Mouse (Mus musculus): Measurements from ENCODE around the gene Cdpf1.
A peak's percentile ranks its signal among the peaks of the same experiment; 100 is the strongest.

The Cdpf1 gene

DNA sequence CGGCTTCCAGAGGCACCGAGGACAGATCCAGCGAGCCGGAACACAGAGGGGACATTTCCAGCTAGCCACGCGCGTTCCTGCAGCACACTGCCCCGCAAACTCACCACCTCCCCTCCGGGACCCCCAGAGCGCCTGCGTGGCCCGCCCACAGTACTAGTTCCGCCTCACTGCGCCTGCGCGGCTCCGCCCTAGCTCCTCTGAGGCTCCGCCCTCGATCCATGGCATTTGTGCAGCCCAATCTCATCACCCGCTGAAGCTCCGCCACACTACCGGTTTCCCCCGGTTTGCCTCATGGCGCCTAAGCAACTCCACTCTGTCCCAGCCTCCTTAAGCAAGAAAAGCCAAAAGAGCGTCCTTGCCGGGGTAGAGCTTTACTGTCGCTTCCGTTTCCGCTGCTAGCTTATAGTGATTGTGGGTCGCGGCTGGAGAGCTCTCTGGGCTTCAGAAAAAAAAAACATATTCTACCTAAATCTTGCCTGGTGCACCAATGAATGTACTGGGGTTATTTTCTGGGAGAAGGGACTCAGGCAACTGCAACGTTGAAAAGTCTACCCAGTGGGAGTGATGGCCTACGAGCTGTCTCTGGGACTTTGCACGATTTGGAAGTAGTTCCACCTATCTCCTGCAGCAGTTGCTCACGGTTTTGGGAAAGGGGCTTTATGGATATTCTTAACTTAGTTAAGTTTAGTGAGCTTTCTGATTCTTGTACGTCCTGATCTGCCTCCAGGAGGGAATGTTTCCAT is at the start of gene Cdpf1:
Cdpf1 (minus strand) TSS at position 163 of the 743 bp plus-strand sequence.
- peak; percentile 99 for DNase-seq (ENCODE audit: low spot score)

DNA sequence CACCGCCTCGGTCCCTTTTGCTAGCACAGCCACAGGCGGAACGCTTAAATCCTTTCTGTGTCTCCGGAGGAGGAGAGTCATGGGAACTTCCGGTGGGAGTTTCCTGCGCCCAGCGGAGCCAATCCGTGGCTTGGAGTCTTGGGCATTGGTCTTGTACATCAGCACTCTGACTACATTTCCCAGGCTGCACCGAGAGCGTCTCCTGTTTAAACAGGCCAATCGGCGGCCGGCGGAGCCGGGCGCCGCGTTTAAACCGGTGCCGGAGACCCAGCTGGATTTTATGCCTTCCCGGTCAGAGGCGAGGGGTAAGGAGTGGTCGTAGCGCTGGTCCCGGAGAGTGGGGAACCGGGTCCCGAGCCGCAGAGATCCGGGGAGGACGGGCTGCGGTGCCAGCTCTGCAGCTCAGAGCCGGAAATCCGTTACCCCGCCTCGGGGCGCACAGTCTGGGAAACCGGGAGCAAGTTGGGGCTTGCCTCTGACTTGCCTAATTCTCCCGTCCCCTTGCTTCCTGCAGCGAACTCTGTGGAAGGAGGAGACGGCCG is 48.1 kb upstream of the Cdpf1 start, which contains the start of gene Gtse1:
Gtse1 (plus strand) TSS at position 256 of the 542 bp plus-strand sequence.
- DNase-seq (ENCODE audit: low spot score): peak; percentile 78

DNA sequence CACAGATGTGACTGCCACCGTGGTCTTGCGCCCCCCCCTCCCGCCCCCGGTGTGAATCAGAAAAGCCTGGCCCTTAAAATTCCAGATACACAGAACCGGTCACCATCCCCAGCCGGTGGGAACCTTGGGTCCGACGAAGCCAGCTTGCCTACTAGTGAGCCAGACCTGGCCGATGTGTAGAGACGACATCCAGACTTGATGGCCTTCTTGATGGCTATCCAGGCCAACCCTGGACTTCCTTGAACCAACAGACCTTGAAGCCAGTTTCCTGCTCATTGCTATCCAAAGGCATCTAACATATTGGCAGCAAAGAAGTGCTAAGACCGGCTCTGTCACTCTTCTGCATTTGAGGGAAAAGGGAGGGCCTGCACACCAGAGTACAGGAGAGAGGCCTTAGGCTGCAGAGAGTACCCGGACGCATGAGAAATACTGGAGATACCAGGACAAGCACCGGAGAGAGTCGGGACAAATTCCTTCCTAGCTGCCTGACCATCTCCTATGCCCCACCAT is 47.5 kb upstream of the Cdpf1 start:
- DNase-seq (ENCODE audit: low spot score): no peak

DNA sequence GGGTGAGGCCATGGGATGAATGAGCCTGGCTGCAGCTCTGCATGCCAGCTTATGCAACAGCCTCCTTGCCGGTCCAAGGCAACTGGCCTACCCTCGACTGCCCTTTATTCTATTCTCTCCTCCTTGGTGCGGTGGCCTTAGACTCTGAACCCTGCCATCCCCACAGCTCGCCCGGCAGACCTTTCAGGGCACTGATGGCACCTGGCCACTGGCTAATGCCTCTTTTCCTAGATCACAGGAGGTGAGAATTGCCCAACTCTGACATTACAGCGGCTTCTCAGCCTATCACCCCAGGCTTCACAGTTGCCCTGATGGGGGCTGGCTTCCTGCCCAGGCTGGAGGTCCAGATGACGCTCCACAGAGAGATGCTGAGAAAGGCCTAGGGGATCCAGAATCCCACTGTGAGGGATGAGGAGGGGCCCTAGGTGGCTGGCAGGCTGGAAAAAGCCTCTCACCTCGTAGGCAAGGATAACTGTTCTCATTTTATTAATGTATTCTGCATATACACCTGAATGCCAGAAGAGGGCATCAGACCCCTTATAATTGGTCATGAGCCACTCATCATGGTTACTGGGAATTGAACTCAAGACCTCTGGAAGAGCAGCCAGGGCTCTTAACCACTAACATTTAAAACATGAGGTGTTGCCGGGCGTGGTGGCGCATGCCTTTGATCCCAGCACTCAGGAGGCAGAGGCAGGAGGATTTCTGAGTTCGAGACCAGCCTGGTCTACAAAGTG is 40.3 kb upstream of the Cdpf1 start:
- no peak for DNase-seq (ENCODE audit: low spot score)

DNA sequence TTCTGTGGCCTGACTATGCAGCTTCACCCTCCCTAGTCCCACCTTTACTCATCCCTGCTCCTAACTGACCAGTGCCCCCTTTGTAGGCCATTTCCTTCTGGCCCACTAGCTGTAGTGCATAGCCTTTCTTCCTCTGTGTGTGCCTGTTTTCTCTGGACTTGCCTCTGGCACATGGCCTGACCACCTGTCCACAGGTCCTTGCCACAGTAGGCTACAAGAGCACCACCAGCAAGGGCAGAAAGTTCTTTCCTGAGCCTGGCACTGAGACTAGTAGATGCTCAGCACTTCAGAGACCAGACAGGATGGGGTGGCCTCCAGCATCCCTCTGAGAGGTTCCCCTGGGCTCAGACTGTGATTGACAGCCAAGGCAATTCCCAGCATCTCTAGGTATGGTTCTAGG is 33.6 kb upstream of the Cdpf1 start:
- no peak for DNase-seq (ENCODE audit: low spot score)

DNA sequence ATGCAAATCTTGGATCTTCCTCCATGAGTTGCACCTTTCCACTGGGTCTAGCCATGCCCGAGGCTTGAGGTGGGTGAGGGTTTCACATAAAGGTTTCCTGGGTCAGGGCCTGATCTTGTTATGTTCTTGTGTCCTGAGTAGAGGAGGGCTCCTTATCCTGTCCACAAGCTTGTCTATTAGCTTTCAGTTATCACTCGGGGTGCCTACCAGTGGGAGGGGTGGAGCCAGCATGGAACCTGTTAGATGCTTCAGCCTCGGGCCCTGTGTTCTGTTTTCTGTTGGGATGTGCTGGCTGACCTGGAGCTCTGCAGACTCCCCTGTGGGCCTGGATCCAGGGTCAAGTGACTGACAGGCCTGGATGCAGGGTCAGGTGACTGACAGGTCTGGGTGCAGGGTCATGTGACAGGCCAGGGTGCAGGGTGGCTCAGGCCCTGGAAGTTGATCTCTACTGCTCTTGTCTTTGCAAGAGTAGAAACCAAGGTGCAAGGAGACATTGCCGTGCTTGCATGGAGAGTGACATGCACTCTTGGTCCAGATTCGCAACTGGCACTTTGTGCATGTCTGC is 30.4 kb upstream of the Cdpf1 start:
- DNase-seq (ENCODE audit: low spot score): no peak

DNA sequence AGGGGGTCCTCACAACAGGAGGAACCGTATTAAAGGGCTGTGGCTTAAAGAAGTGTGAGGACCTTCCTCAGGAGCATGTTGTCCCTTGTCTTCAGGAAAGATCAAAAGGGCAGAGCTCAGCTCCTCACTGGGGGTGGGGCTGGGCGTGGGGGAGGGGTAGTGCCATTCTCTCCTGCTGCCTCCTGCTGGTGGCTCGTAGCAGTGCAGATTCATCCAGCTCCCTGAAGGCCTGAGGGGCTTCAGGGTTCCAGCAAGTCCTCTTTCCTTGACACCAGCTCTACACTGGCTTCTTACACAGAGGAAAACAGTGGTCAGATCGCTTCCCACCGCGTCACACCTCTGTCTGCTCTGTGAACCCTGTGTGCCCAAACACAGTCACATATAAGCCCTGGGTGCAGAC is 29.5 kb upstream of the Cdpf1 start:
- no peak for DNase-seq (ENCODE audit: low spot score)

DNA sequence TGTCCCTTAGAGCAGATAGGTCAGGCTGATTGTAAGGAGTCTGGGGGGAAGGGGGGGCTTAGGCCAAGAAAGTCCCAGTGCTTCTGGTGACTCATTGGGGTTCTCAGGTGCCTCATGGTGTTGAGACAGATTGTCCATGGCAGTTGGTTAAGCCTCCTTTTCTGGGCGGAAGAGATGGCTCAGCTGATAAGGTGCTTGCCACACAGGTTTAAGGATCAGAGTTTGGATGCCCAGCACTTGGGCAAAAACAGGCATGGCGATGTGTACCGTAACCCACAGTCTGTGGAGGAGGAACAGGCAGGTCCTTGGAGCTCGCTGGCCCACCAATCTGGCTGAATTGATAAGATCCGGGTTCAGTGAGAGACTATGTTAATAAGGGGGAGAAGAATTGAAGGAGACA is 25.4 kb upstream of the Cdpf1 start:
- no peak for DNase-seq (ENCODE audit: low spot score)

DNA sequence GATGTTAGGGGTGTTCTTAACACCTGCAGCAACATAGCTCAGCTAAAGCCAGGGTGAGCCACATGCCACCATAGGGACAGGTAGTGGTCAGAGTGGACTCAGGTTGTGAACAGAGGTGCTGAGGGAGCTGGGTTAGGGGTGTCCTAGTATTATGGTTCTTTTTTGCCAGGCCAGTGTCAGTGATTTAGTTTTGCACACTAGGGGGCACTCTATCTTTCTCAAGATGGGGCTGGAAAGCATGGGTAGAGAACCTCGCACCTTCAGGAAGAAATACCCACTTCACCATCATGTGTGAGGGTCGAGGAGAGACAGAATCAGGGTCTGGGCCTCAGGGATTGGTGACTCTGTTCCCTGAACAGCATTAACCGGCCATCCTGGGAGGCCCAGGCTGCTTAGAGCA is 23.8 kb upstream of the Cdpf1 start:
- DNase-seq (ENCODE audit: low spot score): no peak

DNA sequence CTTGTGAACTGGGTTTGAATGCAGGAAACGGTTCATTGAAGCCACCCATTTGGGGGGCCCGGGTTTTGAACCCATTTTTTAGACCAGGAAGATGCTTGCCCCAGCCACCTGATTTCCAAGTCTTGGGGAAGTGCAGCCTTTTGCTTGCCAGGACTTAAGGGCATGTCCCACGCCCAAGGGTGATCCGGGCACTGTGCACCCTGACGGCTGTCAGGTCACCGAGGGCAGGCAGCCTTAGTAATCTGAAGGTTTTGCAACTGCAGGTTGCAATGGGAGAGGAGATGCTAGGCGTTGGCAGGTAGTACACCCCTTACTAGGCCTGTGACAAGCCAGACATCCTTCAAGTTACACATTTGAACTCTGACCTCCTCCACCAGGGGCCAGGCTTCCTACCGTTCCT is 21.1 kb upstream of the Cdpf1 start:
- DNase-seq (ENCODE audit: low spot score): no peak

DNA sequence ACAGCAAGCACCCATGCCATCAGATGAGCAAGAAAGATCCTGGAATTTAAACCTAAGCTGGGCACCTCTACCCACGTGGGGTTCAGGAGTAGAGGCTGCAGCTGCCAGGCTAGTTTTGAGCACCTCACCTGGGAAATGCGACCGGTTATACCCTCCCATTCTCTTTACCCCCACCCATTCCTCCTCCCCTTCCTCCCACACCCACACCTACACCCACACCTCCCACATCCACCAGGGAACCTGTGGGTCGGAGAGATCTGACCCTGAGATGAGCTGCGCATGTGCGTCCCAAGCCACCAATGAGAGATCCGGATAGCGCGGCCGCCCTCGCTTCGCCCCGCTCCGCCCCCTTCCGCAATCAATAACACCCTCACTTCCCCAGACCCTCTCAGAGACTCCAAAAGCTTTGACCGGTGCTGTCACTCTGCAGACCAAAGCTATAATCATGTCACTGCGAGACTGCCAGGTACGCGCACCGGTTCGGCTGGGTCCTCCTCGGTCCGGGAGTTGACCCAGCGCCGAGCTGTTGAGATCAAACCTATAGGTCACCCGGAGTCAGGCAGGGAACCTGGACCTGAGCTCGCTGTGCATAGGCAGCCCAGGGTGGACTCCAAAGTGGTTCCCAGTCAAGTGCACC is 20.6 kb upstream of the Cdpf1 start, which contains the start of gene Ttc38:
Ttc38 (plus strand) TSS at position 353 of the 637 bp plus-strand sequence.
- DNase-seq (ENCODE audit: low spot score): peak; percentile 58

DNA sequence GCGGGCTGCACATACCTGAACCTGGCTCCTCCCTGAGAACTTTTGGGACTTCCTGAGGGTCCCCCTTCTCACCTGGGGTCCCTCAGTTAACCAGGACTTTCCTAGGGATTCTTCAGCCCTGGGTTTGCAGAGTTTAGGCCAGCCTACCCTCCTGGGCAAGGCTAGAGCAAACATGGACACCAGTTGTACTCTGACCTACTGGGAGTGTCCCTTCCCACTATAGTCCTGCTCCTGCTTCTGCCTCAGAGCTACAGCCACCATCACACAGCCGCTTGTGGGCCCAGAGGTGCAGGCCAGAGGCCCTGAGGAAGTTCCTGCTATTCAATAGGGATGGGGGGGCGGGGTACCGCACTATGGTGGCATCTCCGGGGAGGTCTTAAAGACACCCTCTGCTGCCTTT is 18.0 kb upstream of the Cdpf1 start:
- DNase-seq (ENCODE audit: low spot score): no peak

DNA sequence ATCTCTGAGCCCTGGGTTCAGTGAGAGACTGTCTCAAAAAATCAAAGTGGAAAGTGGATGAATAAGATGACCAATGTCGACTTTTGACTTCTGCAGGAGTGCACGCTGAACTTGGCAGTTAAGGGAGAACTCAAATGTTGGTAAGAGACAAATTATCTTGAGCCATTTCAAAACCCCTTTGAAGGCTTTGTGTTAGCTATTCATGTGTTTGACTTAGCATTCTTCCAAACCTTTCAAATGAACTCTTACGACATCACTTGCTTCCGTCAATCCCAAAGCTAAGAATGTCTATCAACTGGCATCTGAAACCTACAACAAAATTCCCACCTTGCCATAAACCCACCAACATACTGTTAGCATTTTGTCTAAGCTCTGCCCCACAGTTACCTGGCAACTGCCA is 16.6 kb upstream of the Cdpf1 start:
- DNase-seq (ENCODE audit: low spot score): no peak

DNA sequence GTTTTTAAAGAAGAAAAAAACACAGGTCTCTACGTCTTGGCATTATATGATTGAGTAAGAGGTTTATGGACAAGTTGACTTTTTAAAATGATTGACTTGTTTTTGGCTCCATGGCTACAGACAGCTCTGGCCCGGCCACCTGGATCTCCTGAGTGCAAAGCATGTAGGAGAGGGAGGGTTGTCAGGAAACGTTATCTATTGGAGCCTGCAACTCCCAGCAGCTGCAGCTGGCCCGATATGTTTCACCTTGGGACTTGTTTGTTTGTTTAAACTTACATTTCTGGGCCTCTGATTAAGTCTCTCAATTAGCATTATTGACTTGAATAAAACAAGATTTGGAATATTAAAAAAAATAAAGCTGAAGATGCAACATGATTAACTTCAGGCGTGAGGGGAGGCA is 15.2 kb upstream of the Cdpf1 start:
- DNase-seq (ENCODE audit: low spot score): no peak

DNA sequence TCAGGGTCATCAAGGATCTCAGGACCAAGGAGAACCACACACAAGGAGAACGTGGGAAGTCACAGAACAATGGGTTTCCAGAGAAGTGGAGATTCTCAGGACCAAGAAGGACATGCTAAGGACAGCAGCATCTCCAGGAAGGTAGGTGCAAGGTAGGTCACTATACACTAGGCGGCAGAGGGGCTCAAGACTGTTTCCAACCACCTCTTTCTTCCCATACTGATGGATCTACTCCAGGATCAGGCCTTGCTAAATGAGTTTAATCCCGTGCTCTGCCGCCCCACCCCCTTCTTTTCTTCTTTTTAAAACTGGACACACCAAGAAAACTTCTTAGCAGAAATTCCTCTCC is 10.5 kb upstream of the Cdpf1 start:
- DNase-seq (ENCODE audit: low spot score): no peak

DNA sequence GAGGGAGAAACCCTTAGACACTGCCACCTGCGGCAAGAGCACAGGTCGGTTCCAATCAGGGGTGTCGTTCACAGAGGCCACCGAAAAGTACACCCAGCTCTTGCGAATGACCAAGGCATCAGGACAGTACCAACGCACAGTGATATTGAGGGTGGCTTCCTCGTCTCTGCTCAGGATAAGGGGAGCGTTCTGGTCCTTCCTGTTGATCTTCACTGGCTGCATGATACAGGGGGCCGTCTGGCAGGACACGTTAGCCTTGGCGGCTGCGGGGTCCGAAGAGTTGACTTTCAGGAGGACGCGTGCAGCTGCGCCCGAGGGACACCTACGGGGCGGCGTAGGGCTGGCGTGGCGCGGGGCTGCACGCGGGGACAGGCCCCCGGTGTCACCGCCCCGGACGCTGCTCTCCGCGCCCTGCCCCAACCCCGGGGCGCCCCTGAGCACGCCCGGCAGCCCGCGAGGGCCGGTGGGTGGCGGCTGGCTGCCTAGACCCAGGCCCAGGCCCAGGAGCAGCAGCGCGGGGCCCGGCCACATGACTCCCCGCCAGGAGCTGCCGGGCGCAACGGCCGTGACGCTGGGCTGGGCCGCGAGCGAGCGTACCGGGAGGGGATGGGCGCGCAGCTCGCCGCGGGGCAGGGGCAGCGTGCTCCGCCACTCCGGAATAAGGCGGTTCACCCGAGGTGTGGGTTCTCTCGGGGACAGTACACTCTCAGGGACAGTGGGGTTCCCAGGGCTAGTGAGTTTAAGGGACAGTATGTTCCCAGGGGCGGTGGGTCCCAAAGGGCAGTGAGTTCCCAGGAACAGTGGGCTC is 9.9 kb upstream of the Cdpf1 start, which contains the start of gene Pkdrej:
Pkdrej (minus strand) TSS at position 532 of the 808 bp plus-strand sequence.
- DNase-seq (ENCODE audit: low spot score): peak; percentile 38

DNA sequence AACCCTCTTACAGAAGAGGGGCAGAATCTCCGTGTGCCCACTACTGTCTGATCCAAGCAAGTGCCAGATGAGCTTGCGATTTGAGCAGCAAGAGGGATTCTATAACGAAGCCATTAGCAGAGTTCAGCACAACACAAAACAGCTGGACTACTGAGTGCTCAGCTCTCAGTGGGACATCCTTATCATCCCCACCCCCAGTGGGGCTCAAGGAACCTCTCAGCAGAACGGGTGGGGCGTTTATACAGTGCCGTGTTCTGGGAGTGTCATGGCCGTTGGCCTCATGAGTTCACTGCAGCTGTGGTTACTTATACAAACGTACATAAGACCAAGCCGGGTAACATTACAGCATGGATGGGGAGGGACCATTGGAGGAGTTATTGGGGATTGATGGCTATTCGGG is 1.9 kb upstream of the Cdpf1 start:
- no peak for DNase-seq (ENCODE audit: low spot score)

DNA sequence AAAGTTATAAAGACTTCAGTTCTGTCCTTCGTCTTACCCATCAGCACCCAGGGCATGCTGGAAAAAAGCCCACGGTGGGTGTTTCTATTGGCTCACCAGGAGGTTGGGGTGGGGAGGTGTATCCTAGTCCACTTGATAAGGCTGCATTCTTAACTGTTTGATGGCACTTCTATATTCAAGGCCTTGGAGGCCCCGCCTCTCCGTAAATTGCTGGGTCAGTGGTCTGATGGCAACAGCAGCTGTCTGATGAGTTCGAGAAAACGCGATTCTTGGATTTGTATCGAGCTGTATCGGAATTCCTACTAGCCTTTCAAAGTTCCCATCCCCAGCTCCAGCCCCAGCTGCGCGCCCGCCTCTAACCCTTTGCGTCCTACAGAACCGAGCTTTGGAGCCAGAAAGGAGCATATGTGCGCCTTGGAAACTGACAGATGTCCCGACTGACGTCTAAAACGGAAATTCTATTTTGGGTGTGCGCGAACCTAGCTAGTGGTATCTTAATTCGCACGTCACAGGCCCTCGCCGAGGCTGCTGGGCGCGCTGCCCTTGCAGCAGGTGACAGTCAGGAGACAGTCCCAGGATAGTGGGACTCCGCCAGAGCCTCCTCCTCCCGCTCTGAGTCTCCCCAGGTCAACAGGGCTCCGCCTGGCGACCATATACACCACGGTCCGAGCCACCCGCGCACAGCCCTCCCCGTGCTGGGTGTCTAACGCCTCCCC is 533 bp downstream of the Cdpf1 start:
- no peak for DNase-seq (ENCODE audit: low spot score)

DNA sequence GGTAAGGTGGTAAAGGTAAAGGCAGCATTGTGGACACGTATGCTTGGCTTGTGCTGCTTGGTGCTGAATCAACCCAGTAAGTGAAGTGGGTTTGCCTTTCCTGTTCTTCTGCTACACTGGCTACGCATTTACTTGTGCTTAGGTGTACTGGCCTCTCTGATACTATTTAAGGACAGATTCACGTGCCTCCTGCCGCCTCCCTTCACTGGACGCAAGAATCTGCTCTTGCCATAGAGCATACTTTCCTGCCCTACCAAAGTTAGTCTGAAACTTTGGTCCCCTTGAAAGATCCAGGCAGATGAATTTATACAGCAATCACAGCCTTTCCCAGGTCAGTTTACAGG is 1.1 kb downstream of the Cdpf1 start:
- DNase-seq (ENCODE audit: low spot score): no peak

DNA sequence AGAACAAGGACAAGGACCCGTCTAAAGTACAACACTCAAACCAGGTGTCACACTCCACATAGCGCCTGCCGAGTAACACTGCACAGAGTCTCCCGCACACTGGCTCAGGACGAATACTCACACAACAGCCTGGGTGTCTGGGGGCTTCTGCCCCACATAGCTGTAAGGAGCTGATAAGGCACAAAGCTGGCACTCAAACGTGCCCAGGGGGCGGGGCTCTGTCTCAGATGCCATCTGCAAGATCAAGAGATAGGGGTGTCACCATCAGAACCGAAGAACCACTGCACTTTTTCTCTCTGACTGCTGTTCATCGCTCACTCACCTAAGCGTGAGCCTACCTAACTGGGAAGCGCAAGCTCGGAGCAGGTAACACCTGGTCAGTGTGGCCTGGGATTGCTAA is 2.4 kb downstream of the Cdpf1 start:
- no peak for DNase-seq (ENCODE audit: low spot score)

DNA sequence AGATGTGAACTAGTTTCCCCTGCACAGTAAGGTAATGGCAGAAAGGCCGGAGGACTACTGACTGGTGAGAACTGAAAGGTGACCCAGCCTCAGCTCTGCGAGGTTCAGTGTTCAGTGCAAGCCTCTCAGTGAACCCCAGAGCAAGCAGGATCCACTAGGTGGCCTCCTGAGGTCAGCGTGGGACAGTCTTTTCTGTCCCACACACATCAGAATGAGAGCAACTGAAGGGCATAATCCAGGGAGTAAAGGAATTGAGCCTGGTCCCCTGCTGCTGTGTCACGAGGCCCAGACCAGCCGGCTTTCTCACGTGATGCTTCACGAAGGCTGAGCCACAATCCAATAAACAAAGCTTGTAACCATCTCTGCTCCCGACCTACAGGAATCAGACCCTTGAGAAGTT is 3.1 kb downstream of the Cdpf1 start:
- DNase-seq (ENCODE audit: low spot score): no peak
